Mouse (Mus musculus) MEL (cell line): Measurements from ENCODE around the gene Slc33a1.

ENCODE experiments used
- CTCF ChIP-seq, 3 experiments: IDR thresholded peaks in 2 of 3; conservative IDR thresholded peaks in 1 of 3; 2 replicates each; pipeline ENCODE4 v1.5.1; 2011 to 2012; ENCODE audit warnings: low read length in 3 of 3, low read depth in 2 of 3, mild to moderate bottlenecking in 2 of 3, improper control_type of control experiment in 1 of 3, inconsistent platforms in 1 of 3, mixed read lengths in 1 of 3, moderate library complexity in 1 of 3; ENCODE audit not compliant: control insufficient read depth in 1 of 3, insufficient read depth in 1 of 3, poor library complexity in 1 of 3, severe bottlenecking in 1 of 3
- GABPA ChIP-seq: IDR thresholded peaks from 2 replicates; pipeline ENCODE4 v1.6.1; 2012; ENCODE audit warnings: low read depth, mild to moderate bottlenecking, inconsistent platforms, low read length, improper control_type of control experiment, moderate library complexity
- MAX ChIP-seq: IDR thresholded peaks from 2 replicates; pipeline ENCODE4 v1.6.1; 2011; ENCODE audit warnings: low read length, improper control_type of control experiment
- MAZ ChIP-seq: IDR thresholded peaks from 2 replicates; pipeline ENCODE4 v1.6.1; 2012; ENCODE audit warnings: low read depth, mild to moderate bottlenecking, inconsistent platforms, low read length, improper control_type of control experiment
- MYC ChIP-seq: IDR thresholded peaks from 2 replicates; pipeline ENCODE4 v1.6.1; 2011; ENCODE audit warnings: low read depth, mild to moderate bottlenecking, low read length, improper control_type of control experiment, moderate library complexity
- POLR2A ChIP-seq, 2 experiments: IDR thresholded peaks; 2 replicates each; pipeline ENCODE4 v1.6.1; 2011 to 2012; ENCODE audit warnings: low read length in 2 of 2, mild to moderate bottlenecking in 2 of 2, control low read depth in 1 of 2, improper control_type of control experiment in 1 of 2, low read depth in 1 of 2, moderate library complexity in 1 of 2; ENCODE audit not compliant: control insufficient read depth in 1 of 2, insufficient read depth in 1 of 2, poor library complexity in 1 of 2
- ZMIZ1 ChIP-seq: IDR thresholded peaks from 2 replicates; pipeline ENCODE4 v1.6.1; 2012; ENCODE audit warnings: low read depth, mild to moderate bottlenecking, inconsistent platforms, low read length, improper control_type of control experiment, moderate library complexity
- ZNF384 ChIP-seq: IDR thresholded peaks from 2 replicates; pipeline ENCODE4 v1.6.1; 2012; ENCODE audit warnings: low read depth, mild to moderate bottlenecking, inconsistent platforms, low read length, improper control_type of control experiment

DNA sequence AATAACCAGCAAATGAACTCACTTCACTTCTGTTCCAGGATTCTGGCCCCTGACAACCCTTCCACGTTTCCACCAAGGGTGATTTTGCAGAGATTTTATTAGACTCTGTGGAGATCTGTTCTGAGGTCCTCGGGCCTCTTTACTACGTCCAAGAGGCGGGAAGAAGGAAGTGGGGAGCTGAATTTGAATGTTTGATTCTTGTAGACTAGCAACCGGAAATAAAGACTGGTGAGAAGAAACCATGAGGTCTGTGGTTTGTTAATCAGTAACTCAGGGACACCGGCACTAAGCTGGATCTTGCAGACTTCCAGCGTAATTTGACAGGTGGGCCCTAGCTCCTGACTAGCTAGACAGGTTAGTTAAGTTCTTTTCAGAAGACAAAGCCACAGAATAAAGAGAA lies 70.9 kb downstream of the Slc33a1 start:
- TF ChIP-seq MAX (no peak), CTCF (IDR thresholded peaks at IDR 0.05 in 2 of 3, conservative IDR thresholded peaks at IDR 0.05 in 1 of 3; ENCODE audit: control insufficient read depth in 1 of 3, insufficient read depth in 1 of 3, low read depth in 2 of 3, low read length in 3 of 3, poor library complexity in 1 of 3, severe bottlenecking in 1 of 3) (no peak), ZNF384 (no peak), POLR2A (IDR thresholded peaks at IDR 0.05; ENCODE audit: control insufficient read depth in 1 of 2, insufficient read depth in 1 of 2, low read depth in 1 of 2, low read length in 2 of 2, poor library complexity in 1 of 2) (no peak), GABPA (no peak), MYC (no peak), ZMIZ1 (no peak), MAZ (no peak)
